Mouse (Mus musculus) limb, embryonic 14.5 days (tissue): ENCODE measurements at regions not wholly inside any gene's neighbourhood (a gene's known extent, or its start where the extent isn't known, plus 50 kb on each side); places are given as distances from the start of the nearest gene placed in this dataset.
A peak's percentile ranks its signal among the peaks of the same experiment; 100 is the strongest.

Source experiments
- ATAC-seq: fragments of 200-750 bp; cut with Nextera tagmentation; 2 replicates; pipeline ENCODE4 v1.8.0; 2017; ENCODE audit warnings: low read depth, moderate number of reproducible peaks, moderate TSS enrichment; ENCODE audit not compliant: low FRiP score
- DNase-seq: peaks from one replicate; pipeline ENCODE4 v3.0.0-alpha.2; 2015; ENCODE audit warnings: low spot score
- H3K27ac ChIP-seq: fragments of 300-500 bp; sonication (generic); replicated peaks from 2 replicates; pipeline ENCODE4 v1.5.1; 2014; ENCODE audit warnings: low read depth, mild to moderate bottlenecking, low read length, moderate library complexity, mixed read lengths
- H3K27me3 ChIP-seq: fragments of 300-500 bp; sonication (generic); 2 replicates; pipeline ENCODE4 v1.6.1; 2014; ENCODE audit warnings: low read length, mixed read lengths; ENCODE audit not compliant: control insufficient read depth, insufficient read depth
- H3K36me3 ChIP-seq: fragments of 300-500 bp; sonication (generic); 2 replicates; pipeline ENCODE4 v1.6.1; 2014; ENCODE audit warnings: mild to moderate bottlenecking, low read length, moderate library complexity, mixed read lengths; ENCODE audit not compliant: control insufficient read depth, insufficient read depth
- H3K4me1 ChIP-seq: fragments of 300-500 bp; sonication (generic); 2 replicates; pipeline ENCODE4 v1.6.1; 2014; ENCODE audit warnings: antibody characterized with exemption, low read length, mixed read lengths; ENCODE audit not compliant: control insufficient read depth, insufficient read depth
- H3K4me2 ChIP-seq: fragments of 300-500 bp; sonication (generic); replicated peaks from 2 replicates; pipeline ENCODE4 v1.6.1; 2014; ENCODE audit warnings: low read depth, mild to moderate bottlenecking, low read length, moderate library complexity; ENCODE audit not compliant: severe bottlenecking
- H3K4me3 ChIP-seq: fragments of 300-500 bp; sonication (generic); replicated peaks from 2 replicates; pipeline ENCODE4 v1.5.1; 2014; ENCODE audit warnings: low read length
- H3K9ac ChIP-seq: fragments of 300-500 bp; sonication (generic); 2 replicates; pipeline ENCODE4 v1.6.1; 2014; ENCODE audit warnings: mild to moderate bottlenecking, low read depth, low read length, moderate library complexity; ENCODE audit not compliant: severe bottlenecking
- H3K9me3 ChIP-seq: fragments of 300-500 bp; sonication (generic); 2 replicates; pipeline ENCODE4 v1.6.1; 2016; ENCODE audit warnings: low read length; ENCODE audit not compliant: control insufficient read depth
- POLR2A ChIP-seq: fragments of 200-500 bp; IDR thresholded peaks from 2 replicates; pipeline ENCODE4 v1.8.0; 2012; ENCODE audit warnings: inconsistent platforms, mild to moderate bottlenecking, moderate library complexity, borderline replicate concordance; ENCODE audit not compliant: insufficient read depth, insufficient read length; ENCODE audit errors: extremely low read depth
- WGBS: fragments of 180-500 bp; shearing (Covaris S2); extraction: QIAGEN DNeasy Blood & Tissue Kit; methylation state at CpG from one replicate; pipeline ENCODE4 v1.1.7; 2014; 5-methylcytosine and 5-hydroxymethylcytosine counted together

- no peak overlapping the region for H3K9ac ChIP-seq
- H3K27me3 ChIP-seq = no peaks in the 10 kb centered on the region
- H3K9me3 ChIP-seq = no peaks in the 10 kb centered on the region
- no peaks in the 10 kb centered on the region for H3K36me3 ChIP-seq
- peaks cover 8% of the 10 kb centered on the region for H3K4me1 ChIP-seq
- no peak overlapping the region for H3K27ac ChIP-seq
- no peak overlapping the region for H3K4me3 ChIP-seq
- WGBS = 66% methylated on average over 6 of the region's 6 CpGs
- no peak for TF ChIP-seq POLR2A
- DNase-seq = no peak
- H3K4me2 ChIP-seq = no peak overlapping the region
- ATAC-seq = no peak
Measured at GRCm38 (mm10) chr13:44118846-44119245, 334.3 kb downstream of the Cd83 start.

GRCm38 (mm10) chr13:44121241-44121671, 336.7 kb downstream of the Cd83 start:
- H3K27ac ChIP-seq = peak overlapping the region; percentile 38; the same call in 1 of the 2 replicates
- WGBS = 15% methylated on average over 6 of the region's 8 CpGs
- H3K4me2 ChIP-seq = peak overlapping the region; percentile 16; the same call in 1 of the 2 replicates

GRCm38 (mm10) chr13:44121932-44122331, 337.4 kb downstream of the Cd83 start:
- WGBS = 43% methylated on average over 7 of the region's 7 CpGs
- H3K9me3 ChIP-seq = no peaks in the 10 kb centered on the region
- no peak for TF ChIP-seq POLR2A
- DNase-seq (no peak), ATAC-seq (no peak)
- H3K27me3 ChIP-seq = no peaks in the 10 kb centered on the region
- H3K4me2 ChIP-seq = no peak overlapping the region
- no peak overlapping the region for H3K9ac ChIP-seq
- peaks cover 5% of the 10 kb centered on the region for H3K4me1 ChIP-seq
- H3K4me3 ChIP-seq = no peak overlapping the region
- H3K36me3 ChIP-seq = no peaks in the 10 kb centered on the region
- no peak overlapping the region for H3K27ac ChIP-seq

More at GRCm38 (mm10) chr13:44121241-44121671, 336.7 kb downstream of the Cd83 start:
- ATAC-seq (no peak), DNase-seq (no peak)
- Histone ChIP-seq H3K9ac (no peak overlapping the region), H3K9me3 (no peaks in the 10 kb centered on the region), H3K36me3 (no peaks in the 10 kb centered on the region), H3K4me3 (no peak overlapping the region), H3K27me3 (no peaks in the 10 kb centered on the region), H3K4me1 (peaks cover 5% of the 10 kb centered on the region)
- no peak for TF ChIP-seq POLR2A

- Histone ChIP-seq H3K4me3 (no peak overlapping the region), H3K27me3 (no peaks in the 10 kb centered on the region), H3K36me3 (no peaks in the 10 kb centered on the region), H3K27ac (no peak overlapping the region), H3K4me1 (peaks cover 5% of the 10 kb centered on the region), H3K9me3 (no peaks in the 10 kb centered on the region), H3K9ac (no peak overlapping the region), H3K4me2 (no peak overlapping the region)
- DNase-seq (no peak), ATAC-seq (no peak)
- WGBS = 36% methylated on average over 10 of the region's 10 CpGs
- TF ChIP-seq POLR2A = no peak
Measured at GRCm38 (mm10) chr13:44126198-44126597, 341.6 kb downstream of the Cd83 start.

GRCm38 (mm10) chr13:44128506-44129274, 344.1 kb downstream of the Cd83 start:
- H3K27me3 ChIP-seq = no peaks in the 10 kb centered on the region
- H3K4me3 ChIP-seq = no peak overlapping the region
- H3K9ac ChIP-seq = no peak overlapping the region
- no peaks in the 10 kb centered on the region for H3K36me3 ChIP-seq
- peaks cover 3% of the 10 kb centered on the region; the same call in 1 of the 2 replicates for H3K4me1 ChIP-seq
- no peak overlapping the region for H3K4me2 ChIP-seq
- H3K27ac ChIP-seq = no peak overlapping the region
- 85% methylated on average over 16 of the region's 16 CpGs for WGBS
- no peaks in the 10 kb centered on the region for H3K9me3 ChIP-seq
- no peak for ATAC-seq
- no peak for DNase-seq
- no peak for TF ChIP-seq POLR2A
